Mouse (Mus musculus): ENCODE data around the gene Gm7879. TPM values are rescaled to one million over a fixed set of nuclear protein-coding genes. Genes with fewer than 3 reads are reported as not detected.
A peak's percentile ranks its signal among the peaks of the same experiment; 100 is the strongest.

The Gm7879 gene
- polyA plus RNA-seq, 1 experiment from 2014 or later: 0.48 TPM

DNA sequence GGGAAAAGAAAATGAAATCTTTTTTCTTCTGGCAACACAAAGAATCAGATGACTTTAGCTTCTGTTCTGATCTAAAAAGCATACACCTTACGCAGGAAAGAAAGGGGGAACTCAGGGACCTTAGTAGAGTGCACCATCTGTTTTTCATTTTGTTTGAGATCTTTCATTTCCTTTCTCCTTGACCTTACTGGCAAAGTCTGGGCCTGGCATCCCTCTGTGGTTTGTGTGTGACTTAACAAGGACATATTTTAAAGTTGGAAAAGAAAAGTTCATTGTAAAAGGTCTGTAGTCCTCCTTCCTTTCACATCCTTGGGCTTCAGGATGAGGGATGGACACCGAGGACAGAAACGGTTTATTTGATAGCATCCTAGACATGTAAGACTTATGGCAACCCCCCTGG, 17.0 kb upstream of the Gm7879 start:
- no peaks in the 10 kb centered on the region for H3K27me3 ChIP-seq (replicated peaks)
- no peaks in the 10 kb centered on the region for H3K36me3 ChIP-seq
- H3K4me3 ChIP-seq: no peak overlapping the region
- 74% methylated on average over 3 of the region's 3 CpGs for WGBS
- H3K27ac ChIP-seq (replicated peaks): no peak overlapping the region
- H3K9ac ChIP-seq: no peak overlapping the region
- no peaks in the 10 kb centered on the region for H3K9me3 ChIP-seq
- ATAC-seq (ENCODE audit: extremely low read depth, insufficient number of reproducible peaks, low FRiP score, low TSS enrichment): no peak
- H3K4me1 ChIP-seq: no peaks in the 10 kb centered on the region
- H3K4me2 ChIP-seq: no peak overlapping the region

DNA sequence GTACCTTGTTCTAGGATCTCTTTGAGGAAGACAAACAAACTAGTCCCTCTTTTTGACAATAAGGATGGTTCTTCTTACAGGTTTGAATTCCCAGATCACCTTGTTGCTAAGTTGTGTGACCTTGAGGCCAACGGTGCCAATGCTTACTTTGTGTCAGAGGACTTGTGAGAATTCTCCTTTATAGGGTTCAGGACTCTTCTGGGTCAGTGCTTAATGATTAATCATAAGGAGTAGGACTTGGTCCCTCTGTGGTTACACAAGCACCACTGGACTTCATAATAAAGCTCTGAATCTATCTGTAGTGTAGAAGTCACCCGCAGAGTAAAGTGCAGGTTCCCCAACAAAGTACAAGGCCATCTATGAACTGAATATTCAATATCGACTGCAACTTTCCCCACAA, 8.3 kb upstream of the Gm7879 start:
- Histone ChIP-seq H3K9me3 (no peaks in the 10 kb centered on the region), H3K27ac (replicated peaks) (no peak overlapping the region), H3K4me2 (no peak overlapping the region), H3K4me3 (no peak overlapping the region), H3K4me1 (no peaks in the 10 kb centered on the region), H3K36me3 (no peaks in the 10 kb centered on the region), H3K27me3 (replicated peaks) (no peaks in the 10 kb centered on the region), H3K9ac (no peak overlapping the region)
- WGBS: 87% methylated on average over 3 of the region's 3 CpGs
- ATAC-seq (ENCODE audit: extremely low read depth, insufficient number of reproducible peaks, low FRiP score, low TSS enrichment): no peak

DNA sequence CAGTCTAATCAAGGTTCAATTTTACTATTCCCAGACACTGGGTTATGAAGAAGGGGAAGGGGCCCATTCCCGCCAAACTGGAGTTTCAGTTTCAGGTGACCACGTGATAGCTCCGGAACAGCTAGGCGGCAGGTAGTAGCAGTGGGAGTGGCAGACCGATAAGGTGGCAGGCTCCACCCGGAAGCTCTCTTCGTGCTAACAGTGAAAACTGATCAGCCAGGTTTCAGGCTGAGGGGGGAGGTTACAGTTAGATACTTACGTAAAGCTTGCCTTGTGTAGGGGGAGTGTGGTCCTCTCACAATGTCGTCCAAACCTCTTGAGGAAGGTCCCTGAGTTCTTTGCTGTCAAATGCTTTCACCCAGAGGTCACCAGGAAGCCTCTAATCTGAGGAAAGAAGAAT, 3.7 kb upstream of the Gm7879 start:
- Histone ChIP-seq H3K4me1 (no peaks in the 10 kb centered on the region), H3K36me3 (peaks cover 4% of the 10 kb centered on the region), H3K4me3 (no peak overlapping the region), H3K27ac (replicated peaks) (no peak overlapping the region), H3K9me3 (peaks cover 4% of the 10 kb centered on the region; the same call in 1 of the 2 replicates), H3K4me2 (no peak overlapping the region), H3K9ac (no peak overlapping the region), H3K27me3 (replicated peaks) (no peaks in the 10 kb centered on the region)
- no peak for ATAC-seq (ENCODE audit: extremely low read depth, insufficient number of reproducible peaks, low FRiP score, low TSS enrichment)
- WGBS: 38% methylated on average over 9 of the region's 9 CpGs

DNA sequence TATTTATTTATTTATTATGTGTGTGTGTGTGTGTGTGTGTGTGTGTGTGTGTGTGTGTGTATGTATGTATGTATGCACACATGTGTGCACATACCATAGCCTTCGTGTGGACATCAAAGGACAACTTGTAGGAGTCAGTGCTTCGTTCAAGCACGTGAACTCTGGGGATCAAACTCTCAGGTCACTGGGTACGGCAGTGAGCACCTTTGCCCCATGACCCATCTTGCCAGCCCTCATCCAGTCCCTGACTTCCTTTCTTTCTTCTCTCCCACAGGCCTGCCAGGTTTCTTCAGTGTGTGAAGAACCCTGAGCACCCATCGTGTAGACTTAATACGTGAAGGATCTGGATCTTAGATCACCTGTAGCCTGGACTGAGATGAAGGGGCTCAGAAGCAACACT, 2.9 kb upstream of the Gm7879 start:
- H3K9ac ChIP-seq: no peak overlapping the region
- no peak for ATAC-seq (ENCODE audit: extremely low read depth, insufficient number of reproducible peaks, low FRiP score, low TSS enrichment)
- no peaks in the 10 kb centered on the region for H3K27me3 ChIP-seq (replicated peaks)
- no peaks in the 10 kb centered on the region for H3K4me1 ChIP-seq
- peaks cover 4% of the 10 kb centered on the region for H3K36me3 ChIP-seq
- no peak overlapping the region for H3K4me3 ChIP-seq
- H3K4me2 ChIP-seq: no peak overlapping the region
- peaks cover 4% of the 10 kb centered on the region; the same call in 1 of the 2 replicates for H3K9me3 ChIP-seq
- 79% methylated on average over 6 of the region's 6 CpGs for WGBS
- no peak overlapping the region for H3K27ac ChIP-seq (replicated peaks)

DNA sequence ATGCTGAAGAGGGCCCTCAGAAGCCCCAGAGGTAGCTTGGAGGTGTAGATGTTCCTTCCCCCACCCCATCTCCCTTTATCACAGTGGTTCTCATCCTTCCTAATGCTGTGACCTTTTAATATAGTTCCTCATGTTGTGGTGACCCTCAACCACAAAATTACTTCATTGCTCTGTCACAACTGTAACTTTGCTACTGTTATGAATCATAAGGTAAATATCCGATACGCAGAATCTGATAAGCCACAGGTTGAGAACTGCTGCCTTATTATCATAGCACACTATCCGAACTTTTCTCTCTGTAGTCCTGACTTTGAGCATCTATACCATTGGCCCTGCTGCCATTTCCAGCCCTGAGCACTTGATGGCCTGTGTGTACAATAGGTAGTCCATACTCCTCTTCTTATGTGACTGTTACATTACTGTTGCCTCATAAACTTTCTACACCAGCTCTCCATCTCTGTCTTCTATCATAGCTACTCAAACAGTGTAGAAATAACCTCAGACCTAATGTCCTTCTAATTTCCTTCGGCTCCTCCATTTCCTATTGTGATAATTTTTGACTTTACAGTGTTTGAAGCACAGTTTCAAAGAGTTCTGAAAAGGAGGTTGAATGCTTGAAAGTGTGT, 2.4 kb downstream of the Gm7879 start:
- H3K4me2 ChIP-seq: no peak overlapping the region
- H3K9ac ChIP-seq: no peak overlapping the region
- 73% methylated on average over 4 of the region's 4 CpGs for WGBS
- H3K4me3 ChIP-seq: no peak overlapping the region
- no peaks in the 10 kb centered on the region for H3K27me3 ChIP-seq (replicated peaks)
- H3K36me3 ChIP-seq: peaks cover 4% of the 10 kb centered on the region
- no peaks in the 10 kb centered on the region for H3K4me1 ChIP-seq
- H3K27ac ChIP-seq (replicated peaks): no peak overlapping the region
- H3K9me3 ChIP-seq: peaks cover 4% of the 10 kb centered on the region; the same call in 1 of the 2 replicates
- ATAC-seq (ENCODE audit: extremely low read depth, insufficient number of reproducible peaks, low FRiP score, low TSS enrichment): no peak

DNA sequence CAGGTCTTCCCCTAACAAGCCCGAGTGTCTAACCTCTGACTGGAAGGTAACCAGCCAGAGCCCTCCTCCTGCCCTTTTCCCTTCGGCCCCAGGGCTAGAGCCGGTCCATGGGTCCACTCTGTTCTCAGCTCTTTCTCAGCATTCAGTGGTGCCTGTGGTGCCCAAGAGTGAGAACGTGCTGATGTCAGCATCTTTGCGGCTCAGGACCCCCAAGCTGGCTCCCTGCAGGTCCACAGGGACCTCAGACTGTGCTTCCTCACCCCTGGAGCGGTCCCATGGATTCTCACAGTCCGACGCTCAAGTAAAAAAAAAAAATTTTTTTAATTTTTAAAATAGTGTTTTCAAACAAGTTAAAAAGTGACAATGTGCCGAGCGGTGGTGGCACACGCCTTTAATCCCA, 8.9 kb downstream of the Gm7879 start:
- Histone ChIP-seq H3K9me3 (no peaks in the 10 kb centered on the region), H3K4me3 (no peak overlapping the region), H3K4me2 (no peak overlapping the region), H3K36me3 (no peaks in the 10 kb centered on the region), H3K4me1 (no peaks in the 10 kb centered on the region), H3K9ac (no peak overlapping the region), H3K27me3 (replicated peaks) (no peaks in the 10 kb centered on the region), H3K27ac (replicated peaks) (no peak overlapping the region)
- WGBS: 75% methylated on average over 11 of the region's 11 CpGs
- no peak for ATAC-seq (ENCODE audit: extremely low read depth, insufficient number of reproducible peaks, low FRiP score, low TSS enrichment)

DNA sequence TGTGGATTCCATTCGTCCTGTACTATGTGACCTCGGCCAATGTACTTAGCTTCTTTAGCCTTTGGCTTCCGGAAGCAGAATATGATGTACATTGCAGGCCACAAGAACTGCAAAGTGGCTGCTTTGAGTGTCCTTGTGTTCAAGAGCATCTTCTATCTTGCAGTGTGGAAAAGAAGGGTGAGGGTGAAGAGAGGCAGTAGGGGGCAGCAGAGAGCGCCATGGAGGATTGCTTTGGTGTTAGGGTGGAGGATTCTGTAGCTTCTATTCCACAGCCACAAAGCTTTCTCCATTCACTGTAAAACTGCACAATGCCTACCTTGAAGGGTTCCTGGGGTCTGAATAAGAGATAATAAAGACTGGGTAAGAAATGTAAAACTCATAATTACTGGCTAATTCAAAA, 11.0 kb downstream of the Gm7879 start:
- Histone ChIP-seq H3K4me3 (no peak overlapping the region), H3K36me3 (no peaks in the 10 kb centered on the region), H3K9me3 (no peaks in the 10 kb centered on the region), H3K27ac (replicated peaks) (no peak overlapping the region), H3K4me2 (no peak overlapping the region), H3K9ac (no peak overlapping the region), H3K4me1 (no peaks in the 10 kb centered on the region), H3K27me3 (replicated peaks) (no peaks in the 10 kb centered on the region)
- WGBS: 25% methylated on average over 4 of the region's 4 CpGs
- ATAC-seq (ENCODE audit: extremely low read depth, insufficient number of reproducible peaks, low FRiP score, low TSS enrichment): no peak

DNA sequence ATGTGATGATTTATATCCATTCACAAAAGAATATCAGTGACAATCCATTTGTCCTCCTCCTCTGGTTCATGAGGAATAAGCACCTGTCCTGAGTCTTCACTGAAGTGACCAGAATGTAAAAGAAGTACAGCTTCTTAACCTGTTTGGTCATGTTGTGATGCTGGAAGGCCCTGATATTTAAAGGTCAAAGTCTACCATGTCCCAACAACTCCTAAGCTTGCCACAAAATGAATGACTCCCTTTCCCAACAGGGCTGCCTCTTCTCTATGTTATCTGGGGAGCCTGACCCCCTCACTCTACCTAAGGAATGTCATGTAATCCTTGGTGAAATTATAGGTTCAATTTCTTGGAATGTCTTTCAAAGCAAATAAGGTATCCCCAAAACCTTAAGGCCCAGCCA, 14.8 kb downstream of the Gm7879 start:
- Histone ChIP-seq H3K27me3 (replicated peaks) (no peaks in the 10 kb centered on the region), H3K9me3 (no peaks in the 10 kb centered on the region), H3K4me3 (no peak overlapping the region), H3K4me1 (no peaks in the 10 kb centered on the region), H3K9ac (no peak overlapping the region), H3K4me2 (no peak overlapping the region), H3K36me3 (no peaks in the 10 kb centered on the region), H3K27ac (replicated peaks) (no peak overlapping the region)
- no peak for ATAC-seq (ENCODE audit: extremely low read depth, insufficient number of reproducible peaks, low FRiP score, low TSS enrichment)

DNA sequence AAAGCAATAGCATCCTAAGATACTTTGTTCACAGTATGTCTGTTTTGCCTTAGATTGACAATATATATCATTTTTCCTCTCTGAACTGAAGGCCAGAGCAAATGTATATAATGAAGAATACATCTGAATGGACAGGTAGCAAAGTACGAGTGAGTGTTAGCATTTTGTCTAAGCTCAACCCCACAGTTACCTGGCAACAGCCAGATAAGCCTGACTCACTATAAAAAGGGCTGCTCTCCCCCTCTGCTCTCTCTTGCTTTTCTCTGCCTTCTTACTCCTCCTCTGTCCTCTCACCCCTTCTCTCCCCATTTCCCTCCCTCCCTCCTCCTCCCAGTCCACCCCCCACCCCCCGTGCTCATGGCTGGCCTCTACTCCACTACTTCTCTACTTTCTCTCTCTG, 20.3 kb downstream of the Gm7879 start:
- Histone ChIP-seq H3K27me3 (replicated peaks) (no peaks in the 10 kb centered on the region), H3K4me1 (no peaks in the 10 kb centered on the region), H3K9me3 (no peaks in the 10 kb centered on the region), H3K4me2 (no peak overlapping the region), H3K36me3 (no peaks in the 10 kb centered on the region), H3K4me3 (no peak overlapping the region), H3K9ac (no peak overlapping the region), H3K27ac (replicated peaks) (no peak overlapping the region)
- no peak for ATAC-seq (ENCODE audit: extremely low read depth, insufficient number of reproducible peaks, low FRiP score, low TSS enrichment)
- 31% methylated on average over 2 of the region's 2 CpGs for WGBS

DNA sequence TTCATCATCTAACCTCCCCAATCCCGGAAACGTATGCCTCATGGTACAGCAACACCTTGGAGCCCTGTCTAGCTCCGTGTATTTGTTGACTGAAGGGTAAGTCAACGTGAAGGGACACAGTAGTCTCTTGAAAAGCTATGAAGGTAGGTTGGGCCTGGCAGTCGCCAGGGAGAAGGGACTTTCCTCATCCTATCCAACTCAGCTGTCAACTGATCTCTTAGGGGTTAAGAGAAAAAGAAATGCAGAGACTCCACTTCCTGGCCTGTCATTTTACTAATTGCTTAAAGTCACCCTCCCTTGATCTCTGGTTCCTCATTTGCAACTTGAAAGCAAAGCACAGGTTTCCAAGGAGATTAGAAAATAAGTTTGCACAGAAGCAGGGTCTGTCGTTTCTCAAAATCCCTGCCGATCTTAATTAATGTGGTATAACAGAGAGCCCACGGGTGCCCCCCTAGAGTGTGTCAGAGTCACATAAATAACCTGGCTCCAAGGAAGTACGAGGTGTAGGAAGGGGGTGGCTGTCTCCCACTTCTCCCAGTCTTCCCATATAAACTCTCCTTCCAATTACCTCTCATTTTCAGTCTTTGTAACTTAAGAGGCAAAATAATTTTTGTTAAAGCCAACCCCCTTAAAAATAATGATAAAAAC, 34.5 kb downstream of the Gm7879 start:
- no peak overlapping the region for H3K27ac ChIP-seq (replicated peaks)
- H3K4me1 ChIP-seq: peaks cover 21% of the 10 kb centered on the region
- no peak for ATAC-seq (ENCODE audit: extremely low read depth, insufficient number of reproducible peaks, low FRiP score, low TSS enrichment)
- H3K36me3 ChIP-seq: no peaks in the 10 kb centered on the region
- H3K4me2 ChIP-seq: peak overlapping the region; percentile 77
- no peaks in the 10 kb centered on the region for H3K9me3 ChIP-seq
- no peak overlapping the region for H3K9ac ChIP-seq
- 43% methylated on average over 9 of the region's 9 CpGs for whole genome bisulfite sequencing
- H3K4me3 ChIP-seq: peak overlapping the region; percentile 49
- peaks cover 15% of the 10 kb centered on the region; the same call in 1 of the 2 replicates for H3K27me3 ChIP-seq (replicated peaks)

DNA sequence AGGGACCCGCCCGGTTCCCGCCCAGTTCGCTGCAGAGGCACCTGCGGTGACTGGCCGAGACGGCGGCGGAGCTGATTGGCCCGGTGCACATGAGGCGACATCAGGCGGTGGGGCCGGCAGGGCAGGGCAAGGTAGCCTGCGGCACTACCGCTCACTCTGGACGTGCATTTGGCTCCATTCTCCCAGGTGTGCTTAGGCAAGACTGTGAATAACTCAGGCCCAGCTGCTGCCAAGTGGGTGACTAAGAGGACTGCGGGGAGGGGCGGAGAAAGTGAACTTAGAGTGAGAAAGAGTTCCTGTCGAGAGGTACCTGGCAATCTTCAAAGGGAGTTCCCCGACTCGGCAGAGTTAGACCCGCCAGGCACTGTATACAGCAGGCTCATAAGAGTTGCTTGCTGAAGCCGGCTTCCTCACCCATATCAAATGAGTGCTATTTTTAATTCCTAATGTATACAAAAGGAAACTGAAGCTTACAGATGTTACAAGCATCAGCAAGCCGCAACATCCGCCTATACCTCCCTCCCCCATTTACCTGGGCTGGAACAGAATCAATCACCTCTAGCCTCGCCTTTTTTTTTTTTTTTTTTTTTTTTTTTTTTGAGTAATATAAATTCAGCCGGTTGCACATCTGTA, 35.3 kb downstream of the Gm7879 start:
- Histone ChIP-seq H3K4me2 (peak overlapping the region; percentile 77), H3K27me3 (replicated peaks) (peaks cover 15% of the 10 kb centered on the region; the same call in 1 of the 2 replicates), H3K9ac (peak overlapping the region; percentile 45), H3K4me3 (peak overlapping the region; percentile 49), H3K36me3 (no peaks in the 10 kb centered on the region), H3K4me1 (peaks cover 21% of the 10 kb centered on the region), H3K9me3 (no peaks in the 10 kb centered on the region), H3K27ac (replicated peaks) (0 out of 2 replicates have a peak overlapping the region, but pooled peaks have one; percentile 36)
- WGBS: under 1% methylated on average over 27 of the region's 27 CpGs
- peak; percentile 70; the same call in 1 of the 2 replicates for ATAC-seq (ENCODE audit: extremely low read depth, insufficient number of reproducible peaks, low FRiP score, low TSS enrichment)

Measured in heart, embryonic 13.5 days (tissue).